Mouse (Mus musculus) hindbrain, embryonic 16.5 days (tissue): ENCODE measurements at regions not wholly inside any gene's neighbourhood (a gene's known extent, or its start where the extent isn't known, plus 50 kb on each side); places are given as distances from the start of the nearest gene placed in this dataset.

Source experiments
- ATAC-seq: fragments of 200-750 bp; cut with Nextera tagmentation; 2 replicates; pipeline ENCODE4 v1.8.0; 2017; ENCODE audit warnings: moderate TSS enrichment, moderate library complexity
- H3K27ac ChIP-seq: fragments of 300-500 bp; sonication (generic); 2 replicates; pipeline ENCODE4 v1.5.1; 2014; ENCODE audit warnings: low read depth, mild to moderate bottlenecking, control low read depth, low read length, moderate library complexity
- H3K27me3 ChIP-seq: fragments of 300-500 bp; sonication (generic); replicated peaks from 2 replicates; pipeline ENCODE4 v1.6.1; 2014; ENCODE audit warnings: low read length; ENCODE audit not compliant: control insufficient read depth, insufficient read depth
- H3K36me3 ChIP-seq: fragments of 300-500 bp; sonication (generic); 2 replicates; pipeline ENCODE4 v1.6.1; 2014; ENCODE audit warnings: mild to moderate bottlenecking, low read length, moderate library complexity, mixed read lengths; ENCODE audit not compliant: control insufficient read depth, insufficient read depth
- H3K4me1 ChIP-seq: fragments of 300-500 bp; sonication (generic); 2 replicates; pipeline ENCODE4 v1.6.1; 2014; ENCODE audit warnings: low read depth, low read length; ENCODE audit not compliant: control insufficient read depth, insufficient read depth
- H3K4me2 ChIP-seq: fragments of 300-500 bp; sonication (generic); 2 replicates; pipeline ENCODE4 v1.6.1; 2014; ENCODE audit warnings: mild to moderate bottlenecking, low read length, control low read depth, moderate library complexity
- H3K4me3 ChIP-seq: fragments of 300-500 bp; sonication (generic); 2 replicates; pipeline ENCODE4 v1.5.1; 2014; ENCODE audit warnings: mild to moderate bottlenecking, low read length, control low read depth, moderate library complexity
- H3K9ac ChIP-seq: fragments of 300-500 bp; sonication (generic); 2 replicates; pipeline ENCODE4 v1.6.1; 2014; ENCODE audit warnings: low read depth, mild to moderate bottlenecking, control low read depth, low read length, moderate library complexity
- H3K9me3 ChIP-seq: fragments of 300-500 bp; sonication (generic); 2 replicates; pipeline ENCODE4 v1.6.1; 2014; ENCODE audit warnings: mild to moderate bottlenecking, low read length, moderate library complexity; ENCODE audit not compliant: control insufficient read depth
- WGBS: fragments of 180-500 bp; shearing (Covaris S2); extraction: QIAGEN DNeasy Blood & Tissue Kit; methylation state at CpG from one replicate; pipeline ENCODE4 v1.1.7; 2014; 5-methylcytosine and 5-hydroxymethylcytosine counted together

GRCm38 (mm10) chr6:93031812-93032330 lies 88.6 kb upstream of the Adamts9 start:
- Histone ChIP-seq H3K36me3 (no peaks in the 10 kb centered on the region), H3K27me3 (no peaks in the 10 kb centered on the region), H3K9me3 (no peaks in the 10 kb centered on the region), H3K4me3 (no peak overlapping the region), H3K9ac (no peak overlapping the region), H3K4me2 (no peak overlapping the region), H3K27ac (no peak overlapping the region), H3K4me1 (no peaks in the 10 kb centered on the region)
- no peak for ATAC-seq
- 89% methylated on average over 1 of the region's 1 CpGs for WGBS

DNA sequence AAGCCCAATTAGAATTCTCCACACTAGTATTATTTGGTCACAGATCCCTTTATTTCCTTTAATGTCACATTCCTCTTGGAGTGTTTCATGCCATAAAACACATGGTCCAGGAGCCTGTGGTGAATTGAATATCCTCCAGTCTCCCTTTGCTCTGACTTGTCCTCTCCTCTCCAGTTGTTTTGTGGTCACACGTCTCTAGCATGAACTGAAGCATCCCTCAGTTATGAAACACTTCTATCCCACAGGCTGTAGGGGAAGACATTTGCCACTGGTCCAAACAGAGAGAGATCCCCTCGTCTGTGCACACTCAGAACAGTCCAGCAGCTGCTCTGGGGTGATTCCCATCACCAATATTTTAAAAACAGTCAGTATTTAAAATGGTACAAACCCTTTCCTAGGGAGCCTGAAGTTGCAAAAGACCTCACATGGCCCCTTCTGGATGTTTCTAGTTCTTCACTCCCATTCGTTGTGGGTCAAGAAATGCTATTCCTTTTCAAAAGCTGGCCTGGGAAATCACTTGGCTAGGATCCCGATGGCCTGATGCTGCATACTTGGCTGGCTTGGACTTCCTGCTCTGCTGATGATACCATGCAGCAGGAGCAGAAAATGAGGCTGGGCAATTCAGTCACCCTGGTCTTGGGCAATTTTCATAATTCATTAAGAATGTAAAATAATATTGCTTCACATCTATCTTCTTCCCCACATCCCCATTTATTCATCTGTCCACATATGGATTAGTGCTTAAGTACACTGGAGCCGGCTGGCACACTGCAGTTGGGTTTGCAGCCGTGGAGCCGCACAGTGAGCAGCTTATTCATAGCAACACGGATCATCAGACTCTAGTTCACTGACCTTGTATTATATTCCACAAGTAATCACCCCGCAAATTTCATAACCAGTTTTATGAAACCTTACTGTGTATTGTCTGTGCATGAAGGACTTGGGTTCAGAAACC lies 83.1 kb upstream of the Adamts9 start:
- Histone ChIP-seq H3K4me3 (no peak overlapping the region), H3K9me3 (no peaks in the 10 kb centered on the region), H3K27me3 (no peaks in the 10 kb centered on the region), H3K4me1 (no peaks in the 10 kb centered on the region; the same call in 1 of the 2 replicates), H3K36me3 (no peaks in the 10 kb centered on the region), H3K27ac (no peak overlapping the region), H3K4me2 (no peak overlapping the region), H3K9ac (no peak overlapping the region)
- no peak for ATAC-seq
- WGBS = 64% methylated on average over 9 of the region's 9 CpGs

DNA sequence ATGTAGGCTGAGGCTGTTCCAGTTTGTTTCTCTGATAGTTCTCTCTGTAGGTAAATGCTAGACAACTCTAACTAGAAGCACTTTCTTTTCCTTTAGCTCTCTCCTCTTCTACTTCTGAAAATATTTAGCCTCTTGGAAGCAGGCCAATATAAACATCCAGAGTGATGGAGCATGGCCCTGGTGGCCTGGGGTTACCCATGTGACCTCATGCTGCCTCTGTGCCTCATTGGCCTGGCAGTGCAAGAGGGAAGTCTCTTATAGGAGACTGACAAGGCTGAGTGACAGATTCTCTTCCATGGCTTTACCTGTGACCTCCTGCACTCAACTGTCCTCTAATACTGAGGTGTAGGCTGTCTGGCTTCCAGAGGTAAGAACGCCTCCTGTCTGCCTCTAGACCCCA lies 71.2 kb upstream of the Adamts9 start:
- WGBS = 96% methylated on average over 1 of the region's 1 CpGs
- Histone ChIP-seq H3K9me3 (no peaks in the 10 kb centered on the region), H3K4me2 (no peak overlapping the region), H3K27ac (no peak overlapping the region), H3K4me3 (no peak overlapping the region), H3K9ac (no peak overlapping the region), H3K4me1 (no peaks in the 10 kb centered on the region), H3K27me3 (no peaks in the 10 kb centered on the region), H3K36me3 (no peaks in the 10 kb centered on the region)
- no peak for ATAC-seq

- no peak overlapping the region for H3K27ac ChIP-seq
- H3K4me3 ChIP-seq = no peak overlapping the region
- H3K4me1 ChIP-seq = no peaks in the 10 kb centered on the region
- no peak for ATAC-seq
- H3K4me2 ChIP-seq = no peak overlapping the region
- no peaks in the 10 kb centered on the region for H3K9me3 ChIP-seq
- H3K36me3 ChIP-seq = no peaks in the 10 kb centered on the region
- no peaks in the 10 kb centered on the region for H3K27me3 ChIP-seq
- no peak overlapping the region for H3K9ac ChIP-seq
- WGBS = 82% methylated on average over 5 of the region's 5 CpGs
Observed at GRCm38 (mm10) chr6:93011906-93012305, 68.6 kb upstream of the Adamts9 start.

- ATAC-seq = no peak
- H3K27ac ChIP-seq = no peak overlapping the region
- WGBS = 48% methylated on average over 3 of the region's 3 CpGs
Observed at GRCm38 (mm10) chr6:93004587-93005240, 61.4 kb upstream of the Adamts9 start.

GRCm38 (mm10) chr6:93003812-93004211 lies 60.5 kb upstream of the Adamts9 start:
- Histone ChIP-seq H3K36me3 (no peaks in the 10 kb centered on the region), H3K4me2 (no peak overlapping the region), H3K4me1 (no peaks in the 10 kb centered on the region), H3K9ac (no peak overlapping the region), H3K27me3 (no peaks in the 10 kb centered on the region), H3K27ac (no peak overlapping the region), H3K9me3 (no peaks in the 10 kb centered on the region), H3K4me3 (no peak overlapping the region)
- ATAC-seq = no peak
- 92% methylated on average over 5 of the region's 5 CpGs for WGBS

More at GRCm38 (mm10) chr6:93004587-93005240, 61.4 kb upstream of the Adamts9 start:
- Histone ChIP-seq H3K4me1 (no peaks in the 10 kb centered on the region), H3K27me3 (no peaks in the 10 kb centered on the region), H3K9ac (no peak overlapping the region), H3K4me2 (no peak overlapping the region), H3K9me3 (no peaks in the 10 kb centered on the region), H3K36me3 (no peaks in the 10 kb centered on the region), H3K4me3 (no peak overlapping the region)

DNA sequence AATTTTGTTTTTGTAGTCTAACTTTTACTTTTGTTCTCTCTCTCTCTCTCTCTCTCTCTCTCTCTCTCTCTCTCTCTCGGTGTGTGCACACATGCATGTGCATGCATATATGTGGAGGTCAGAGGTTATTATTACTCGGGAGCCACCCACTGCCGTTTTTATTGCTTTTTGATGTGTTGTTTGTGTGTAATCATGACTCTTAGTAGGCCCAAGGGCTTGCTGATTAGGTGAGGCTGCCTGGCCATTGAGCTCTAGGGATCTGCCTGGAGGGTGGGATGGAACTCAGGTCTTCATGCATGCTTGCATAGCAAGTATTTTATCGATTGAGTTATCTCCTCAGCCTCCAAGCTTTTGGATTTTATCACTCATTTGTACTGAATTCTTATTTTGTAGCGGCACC lies 50.4 kb upstream of the Adamts9 start:
- H3K4me2 ChIP-seq = no peak overlapping the region

More for the DNA sequence above, 50.4 kb upstream of the Adamts9 start:
- no peaks in the 10 kb centered on the region for H3K36me3 ChIP-seq
- no peaks in the 10 kb centered on the region for H3K4me1 ChIP-seq
- H3K4me3 ChIP-seq = no peak overlapping the region
- 84% methylated on average over 5 of the region's 5 CpGs for WGBS
- no peaks in the 10 kb centered on the region for H3K27me3 ChIP-seq
- H3K9me3 ChIP-seq = 0 out of 2 replicates have a peak, but pooled peaks cover 2% of the 10 kb centered on the region
- H3K27ac ChIP-seq = no peak overlapping the region
- no peak for ATAC-seq
- no peak overlapping the region for H3K9ac ChIP-seq
